Comparison of ENCODE assay signal across 8 mouse cellular contexts in genomic region chr2:35460378-35460880, GRCm38 (mm10). TPM values are rescaled to one million over a fixed set of nuclear protein-coding genes. Genes with fewer than 3 reads are reported as not detected.
A peak's percentile ranks its signal among the peaks of the same experiment; 100 is the strongest.
DNase-seq lines count a peak whose midpoint lies in the region; ATAC-seq and TF ChIP-seq lines count a peak whose summit lies in the region.

No protein-coding gene starts in this region.

- no peak for TF ChIP-seq CTCF in thymus, adult 2 months (IDR thresholded peaks at IDR 0.05; ENCODE audit: borderline replicate concordance, control insufficient read depth, extremely low read depth, insufficient read depth, low read length, poor library complexity)

- DNase-seq in CD4-positive, CD25-positive, alpha-beta regulatory T cell, adult 2 months (ENCODE audit: low read depth, low spot score), result peak; percentile 14
- no peak for DNase-seq in thymus, adult 2 months
- no peak for DNase-seq in thymus, postnatal 14 days
- no peak for DNase-seq in right cerebral cortex, postnatal 14 days
- no peak for DNase-seq in cerebellum, adult 9-10 months

- peak overlapping the region; percentile 79 for H3K9ac ChIP-seq in liver, embryonic 12.5 days

- no peaks in the 10 kb centered on the region for H3K36me3 ChIP-seq in thymus, adult 2 months (ENCODE audit: control insufficient read depth, insufficient read depth, low read length)
- peaks cover 29% of the 10 kb centered on the region for H3K36me3 ChIP-seq in liver, embryonic 12.5 days

- H3K9me3 ChIP-seq in liver, embryonic 12.5 days (replicated peaks), result 0 out of 2 replicates have a peak, but pooled peaks cover 4% of the 10 kb centered on the region

- H3K27me3 ChIP-seq in thymus, adult 2 months (ENCODE audit: control insufficient read depth, insufficient read depth, low read length), result no peaks in the 10 kb centered on the region
- no peaks in the 10 kb centered on the region for H3K27me3 ChIP-seq in liver, embryonic 12.5 days (replicated peaks)

- peak overlapping the region; percentile 95 for H3K4me2 ChIP-seq in liver, embryonic 12.5 days

- H3K4me3 ChIP-seq in thymus, adult 2 months (ENCODE audit: control insufficient read depth, insufficient read depth, low read length), result peak overlapping the region; percentile 68
- peak overlapping the region; percentile 67 for H3K4me3 ChIP-seq in liver, embryonic 12.5 days

- ATAC-seq in CD4-positive, CD25-positive, alpha-beta regulatory T cell, adult 4 months, result no peak
- ATAC-seq in liver, embryonic 12.5 days, result no peak
- ATAC-seq in activated CD4-positive, CD25-positive, alpha-beta regulatory T cell, adult 4 months, result no peak

- H3K27ac ChIP-seq in thymus, adult 2 months (ENCODE audit: control insufficient read depth, insufficient read depth, low read length), result peak overlapping the region; percentile 53
- peak overlapping the region; percentile 83 for H3K27ac ChIP-seq in liver, embryonic 12.5 days

- no peak for TF ChIP-seq POLR2A in thymus, adult 2 months (IDR thresholded peaks at IDR 0.05; ENCODE audit: control insufficient read depth, extremely low read depth, insufficient read depth, low read length, poor library complexity)

- WGBS in thymus, adult 2 months, result 15% methylated on average over 6 of the region's 6 CpGs
- WGBS in liver, embryonic 12.5 days (ENCODE audit: insufficient replicate concordance), result 9% methylated on average over 6 of the region's 6 CpGs

- H3K4me1 ChIP-seq in thymus, adult 2 months (replicated peaks; ENCODE audit: control insufficient read depth, insufficient read depth, low read length), result peaks cover 28% of the 10 kb centered on the region
- H3K4me1 ChIP-seq in liver, embryonic 12.5 days, result peaks cover 69% of the 10 kb centered on the region

RNA-seq across cellular contexts. Expression of gene Ggta1, which starts 2.6 kb away (rescaled TPM):
- 10 to 100 TPM; 19.3 to 28.4 TPM for polyA plus RNA-seq in CD4-positive, CD25-positive, alpha-beta regulatory T cell, adult 4 months (2017; shearing (Covaris generic))
- 22.4 and 33.0 TPM in 2 replicates for polyA plus RNA-seq in thymus, adult 2 months (2012; rRNA removed)
- polyA plus RNA-seq in liver, embryonic 12.5 days (2016; fragmentation: Nextera tagmentation; extraction: Ambion mirVana), result 12.7 and 13.0 TPM in 2 replicates
- 10 to 100 TPM; 19.3 to 23.3 TPM for polyA plus RNA-seq in activated CD4-positive, CD25-positive, alpha-beta regulatory T cell, adult 4 months (2017; shearing (Covaris generic))
